Mouse (Mus musculus) neural tube, embryonic 15.5 days (tissue): ENCODE measurements around the gene Gtf2a1l. TPM values are rescaled to one million over a fixed set of nuclear protein-coding genes. Genes with fewer than 3 reads are reported as not detected.

ENCODE experiments used
- ATAC-seq: fragments of 200-750 bp; cut with Nextera tagmentation; 2 replicates; pipeline ENCODE4 v1.8.0; 2017; ENCODE audit warnings: mild to moderate bottlenecking, moderate TSS enrichment, moderate library complexity; ENCODE audit not compliant: low FRiP score
- H3K27ac ChIP-seq: fragments of 300-500 bp; sonication (generic); replicated peaks from 2 replicates; pipeline ENCODE4 v1.5.1; 2015; ENCODE audit warnings: mild to moderate bottlenecking, inconsistent platforms
- H3K27me3 ChIP-seq: fragments of 300-500 bp; sonication (generic); replicated peaks from 2 replicates; pipeline ENCODE4 v1.6.1; 2015; ENCODE audit warnings: inconsistent platforms
- H3K36me3 ChIP-seq: fragments of 300-500 bp; sonication (generic); 2 replicates; pipeline ENCODE4 v1.6.1; 2015; ENCODE audit warnings: inconsistent platforms
- H3K4me1 ChIP-seq: fragments of 300-500 bp; sonication (generic); 2 replicates; pipeline ENCODE4 v1.6.1; 2015; ENCODE audit warnings: inconsistent platforms
- H3K4me2 ChIP-seq: fragments of 300-500 bp; sonication (generic); 2 replicates; pipeline ENCODE4 v1.6.1; 2015; ENCODE audit warnings: inconsistent platforms, mild to moderate bottlenecking, moderate library complexity
- H3K4me3 ChIP-seq: fragments of 300-500 bp; sonication (generic); replicated peaks from 2 replicates; pipeline ENCODE4 v1.5.1; 2015; ENCODE audit warnings: mild to moderate bottlenecking, inconsistent platforms
- H3K9ac ChIP-seq: fragments of 300-500 bp; sonication (generic); replicated peaks from 2 replicates; pipeline ENCODE4 v1.6.1; 2015; ENCODE audit warnings: mild to moderate bottlenecking, inconsistent platforms
- H3K9me3 ChIP-seq: fragments of 300-500 bp; sonication (generic); replicated peaks from 2 replicates; pipeline ENCODE4 v1.6.1; 2016; ENCODE audit warnings: inconsistent platforms
- WGBS: fragments of 180-500 bp; shearing (Covaris S2); methylation state at CpG from one replicate; pipeline ENCODE4 v1.1.7; 2015; ENCODE audit warnings: mixed read lengths; 5-methylcytosine and 5-hydroxymethylcytosine counted together
- polyA plus RNA-seq: library from polyadenylated mRNA; unstranded; fragments of >200 nt; fragmentation: Nextera tagmentation; extraction: Ambion mirVana; gene quantifications from 2 replicates; pipeline ENCODE4 v1.2.1, GENCODE M21; 2015

The Gtf2a1l gene
- polyA plus RNA-seq, 1 experiment from 2014 or later = 0.35 TPM

DNA sequence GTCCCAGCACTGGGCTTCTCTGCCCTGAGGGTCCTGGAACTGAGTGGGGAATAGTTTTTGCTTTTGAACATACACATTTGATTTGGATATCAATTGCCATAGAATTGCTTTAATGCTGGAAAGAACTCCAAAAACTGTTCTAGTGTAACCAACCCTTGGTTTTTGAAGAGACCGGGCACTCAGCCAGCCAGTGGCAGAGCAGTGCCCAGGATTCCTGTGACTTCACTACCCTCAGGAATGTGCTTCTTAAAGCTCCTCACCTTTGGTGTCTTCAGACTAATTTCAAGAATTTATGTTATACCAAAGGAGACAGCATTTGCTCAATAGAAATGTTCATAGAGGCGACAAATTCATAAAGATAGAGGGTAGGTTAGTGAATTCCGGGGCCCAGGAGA is 37.9 kb upstream of the Gtf2a1l start:
- WGBS = 67% methylated on average over 3 of the region's 3 CpGs

DNA sequence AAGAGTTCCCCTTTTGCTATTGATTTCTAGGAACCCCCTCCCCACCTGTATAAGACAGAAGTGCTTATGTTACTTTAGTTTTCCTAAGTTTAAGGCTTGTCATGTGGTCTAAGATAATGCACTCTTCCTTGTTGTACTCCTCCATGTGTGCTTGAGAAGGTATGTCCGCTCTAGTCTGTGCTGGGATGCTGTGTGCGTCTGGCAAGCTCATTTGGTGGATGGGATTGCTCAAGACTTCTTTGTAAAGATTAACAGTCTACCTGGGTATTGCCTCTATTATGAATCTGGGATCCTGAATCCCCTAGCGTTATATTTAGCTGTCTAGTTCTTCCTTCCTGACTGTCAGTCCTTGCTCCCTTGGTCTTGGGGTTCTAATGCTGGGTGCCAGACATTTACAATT is 35.8 kb upstream of the Gtf2a1l start:
- no peak overlapping the region for H3K9ac ChIP-seq
- no peaks in the 10 kb centered on the region for H3K36me3 ChIP-seq
- H3K4me3 ChIP-seq = no peak overlapping the region
- no peak overlapping the region for H3K4me2 ChIP-seq
- H3K9me3 ChIP-seq = no peaks in the 10 kb centered on the region
- peaks cover 29% of the 10 kb centered on the region for H3K4me1 ChIP-seq
- WGBS = 93% methylated on average over 3 of the region's 3 CpGs
- no peak overlapping the region for H3K27ac ChIP-seq
- H3K27me3 ChIP-seq = no peaks in the 10 kb centered on the region
- no peak for ATAC-seq

More for the DNA sequence above, 37.9 kb upstream of the Gtf2a1l start:
- Histone ChIP-seq H3K4me2 (no peak overlapping the region), H3K4me3 (no peak overlapping the region), H3K36me3 (no peaks in the 10 kb centered on the region), H3K27me3 (no peaks in the 10 kb centered on the region), H3K9ac (no peak overlapping the region), H3K4me1 (peaks cover 41% of the 10 kb centered on the region), H3K27ac (peak overlapping the region; percentile 83), H3K9me3 (no peaks in the 10 kb centered on the region)
- ATAC-seq = no peak

DNA sequence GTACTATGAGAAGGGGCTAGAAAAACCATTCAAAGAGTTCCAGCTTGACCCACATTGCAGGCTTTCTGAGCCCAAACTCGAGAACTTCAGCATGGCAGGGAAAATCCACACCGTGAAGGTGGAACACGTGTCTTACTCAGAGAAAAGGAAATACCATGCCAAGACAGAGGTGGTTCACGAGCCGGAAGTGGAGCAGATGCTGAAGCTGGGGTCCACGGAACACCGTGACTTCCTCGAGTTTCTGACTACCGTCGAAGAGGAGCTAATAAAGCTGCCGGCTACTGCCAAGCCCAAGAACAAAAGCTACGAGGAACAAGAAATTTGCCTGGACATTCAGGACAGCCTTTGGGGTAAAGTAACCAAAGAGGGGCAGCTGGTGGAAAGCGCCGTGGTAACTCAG is 32.4 kb upstream of the Gtf2a1l start:
- H3K27me3 ChIP-seq = no peaks in the 10 kb centered on the region
- no peak overlapping the region for H3K4me2 ChIP-seq
- H3K4me1 ChIP-seq = peaks cover 4% of the 10 kb centered on the region; the same call in 1 of the 2 replicates
- 82% methylated on average over 14 of the region's 14 CpGs for WGBS
- H3K4me3 ChIP-seq = no peak overlapping the region
- no peak for ATAC-seq
- H3K36me3 ChIP-seq = no peaks in the 10 kb centered on the region
- H3K9ac ChIP-seq = no peak overlapping the region
- H3K27ac ChIP-seq = no peak overlapping the region
- H3K9me3 ChIP-seq = no peaks in the 10 kb centered on the region

DNA sequence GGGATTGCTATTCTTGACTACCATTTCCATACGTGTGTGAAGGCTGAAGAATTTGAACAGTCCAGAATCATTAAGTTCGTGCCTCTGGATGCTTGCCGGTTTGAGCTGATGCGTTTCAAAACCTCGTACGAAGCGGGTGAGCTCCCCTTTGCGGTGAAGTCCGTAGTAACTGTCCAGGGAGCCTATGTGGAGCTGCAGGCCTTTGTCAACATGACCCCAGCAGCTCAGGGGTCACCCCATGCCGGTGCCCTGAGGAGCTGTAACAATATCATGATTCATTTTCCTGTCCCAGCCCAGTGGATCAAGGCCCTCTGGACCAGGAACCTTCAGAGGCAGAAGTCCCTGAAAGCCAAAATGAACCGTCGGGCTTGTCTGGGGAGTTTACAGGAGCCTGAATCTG is 31.9 kb upstream of the Gtf2a1l start:
- Histone ChIP-seq H3K9me3 (no peaks in the 10 kb centered on the region), H3K9ac (no peak overlapping the region), H3K4me3 (no peak overlapping the region), H3K27ac (no peak overlapping the region), H3K27me3 (no peaks in the 10 kb centered on the region), H3K4me2 (no peak overlapping the region), H3K4me1 (peaks cover 4% of the 10 kb centered on the region; the same call in 1 of the 2 replicates), H3K36me3 (no peaks in the 10 kb centered on the region)
- ATAC-seq = no peak
- WGBS = 44% methylated on average over 12 of the region's 12 CpGs

DNA sequence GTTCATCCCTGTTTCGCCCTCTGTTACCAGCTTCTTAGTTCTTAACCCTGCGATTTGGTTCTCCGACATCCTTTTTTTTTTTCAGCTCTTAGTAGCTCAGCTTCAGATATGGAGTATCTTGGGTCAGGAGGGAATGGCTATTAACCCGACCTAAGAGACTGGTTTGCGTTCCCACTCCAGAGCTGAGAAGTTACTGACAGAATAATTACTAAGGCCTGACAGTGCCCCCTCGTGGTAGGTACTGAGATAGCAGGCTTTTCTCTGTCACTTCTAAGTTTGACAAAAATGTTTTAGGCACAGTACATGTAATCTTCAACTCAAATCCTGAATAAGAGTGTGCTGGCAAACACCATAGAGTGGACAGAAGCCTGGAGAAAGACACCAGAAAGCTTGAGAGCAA is 27.4 kb upstream of the Gtf2a1l start:
- Histone ChIP-seq H3K9ac (no peak overlapping the region), H3K27ac (no peak overlapping the region), H3K4me1 (peaks cover 4% of the 10 kb centered on the region; the same call in 1 of the 2 replicates), H3K9me3 (no peaks in the 10 kb centered on the region), H3K4me3 (no peak overlapping the region), H3K4me2 (no peak overlapping the region), H3K27me3 (no peaks in the 10 kb centered on the region), H3K36me3 (no peaks in the 10 kb centered on the region)
- WGBS = 26% methylated on average over 6 of the region's 6 CpGs
- ATAC-seq = no peak

DNA sequence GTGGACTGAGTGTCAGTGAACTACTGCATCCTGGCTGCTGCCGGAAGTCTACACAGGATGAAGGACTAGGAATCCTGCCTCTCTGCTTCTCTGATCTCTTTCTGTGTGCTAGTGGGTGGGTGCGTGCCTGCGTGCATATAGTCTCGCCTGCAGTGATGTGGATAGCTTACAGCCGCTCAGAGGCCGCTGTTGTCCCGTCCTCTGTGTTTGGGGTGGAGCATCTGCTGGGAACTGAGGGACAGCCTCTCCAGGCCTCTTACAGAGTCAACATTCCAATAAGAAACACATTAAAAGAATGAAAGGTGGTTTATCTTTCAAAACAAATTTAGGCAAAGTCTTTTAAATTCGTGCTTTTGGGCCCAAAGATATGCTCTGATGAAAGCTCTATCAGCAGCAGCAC is 26.6 kb upstream of the Gtf2a1l start:
- peaks cover 4% of the 10 kb centered on the region; the same call in 1 of the 2 replicates for H3K4me1 ChIP-seq
- ATAC-seq = no peak
- H3K27me3 ChIP-seq = no peaks in the 10 kb centered on the region
- no peak overlapping the region for H3K9ac ChIP-seq
- H3K4me2 ChIP-seq = no peak overlapping the region
- whole genome bisulfite sequencing = 92% methylated on average over 8 of the region's 8 CpGs
- no peak overlapping the region for H3K27ac ChIP-seq
- H3K36me3 ChIP-seq = no peaks in the 10 kb centered on the region
- H3K4me3 ChIP-seq = no peak overlapping the region
- no peaks in the 10 kb centered on the region for H3K9me3 ChIP-seq

DNA sequence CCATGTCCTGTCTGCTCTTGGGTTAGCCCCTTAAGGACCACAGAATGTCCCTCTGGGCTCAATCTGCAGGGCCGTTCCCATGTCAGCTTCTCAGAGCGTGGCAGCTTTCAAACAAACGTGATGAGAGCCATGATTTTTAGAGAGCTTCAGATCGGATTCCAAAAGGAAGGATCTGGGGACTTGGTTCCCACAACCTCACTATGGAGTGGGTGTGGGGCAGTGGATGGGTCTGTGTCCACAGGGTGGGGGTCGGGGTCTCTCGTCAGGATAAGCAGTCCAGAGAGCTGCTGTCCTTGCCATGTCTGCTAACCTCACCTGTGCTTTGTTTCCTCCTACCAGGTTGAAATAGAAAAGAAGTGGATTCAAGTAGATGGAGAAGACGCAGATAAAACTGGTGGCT is 23.6 kb upstream of the Gtf2a1l start:
- Histone ChIP-seq H3K9ac (no peak overlapping the region), H3K9me3 (no peaks in the 10 kb centered on the region), H3K4me1 (peaks cover 4% of the 10 kb centered on the region; the same call in 1 of the 2 replicates), H3K27ac (no peak overlapping the region), H3K4me3 (no peak overlapping the region), H3K27me3 (no peaks in the 10 kb centered on the region), H3K4me2 (no peak overlapping the region), H3K36me3 (no peaks in the 10 kb centered on the region)
- no peak for ATAC-seq
- WGBS = 92% methylated on average over 7 of the region's 7 CpGs

DNA sequence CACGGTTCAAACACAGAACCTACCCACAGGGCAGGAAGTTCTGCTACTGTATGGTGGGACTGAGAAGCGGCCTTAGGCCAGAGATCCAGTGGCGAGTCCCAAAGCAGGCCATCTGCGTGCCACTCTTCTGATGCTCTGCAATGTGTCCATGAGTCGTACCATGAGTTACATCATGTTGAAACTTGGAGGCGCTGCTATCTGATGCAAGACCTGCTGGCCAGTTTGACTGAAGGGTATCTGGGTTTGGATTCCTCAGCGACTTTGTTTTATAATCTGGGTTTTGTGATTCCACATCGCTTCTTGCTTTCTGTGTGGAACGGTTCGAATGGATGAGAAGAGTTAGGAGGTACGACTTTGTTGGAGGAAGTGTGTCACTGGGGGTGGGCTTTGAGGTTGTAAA is 23.2 kb upstream of the Gtf2a1l start:
- Histone ChIP-seq H3K9me3 (no peaks in the 10 kb centered on the region), H3K4me3 (no peak overlapping the region), H3K9ac (no peak overlapping the region), H3K4me2 (no peak overlapping the region), H3K27me3 (no peaks in the 10 kb centered on the region), H3K27ac (no peak overlapping the region), H3K4me1 (peaks cover 4% of the 10 kb centered on the region; the same call in 1 of the 2 replicates), H3K36me3 (no peaks in the 10 kb centered on the region)
- ATAC-seq = no peak
- 91% methylated on average over 11 of the region's 11 CpGs for WGBS

DNA sequence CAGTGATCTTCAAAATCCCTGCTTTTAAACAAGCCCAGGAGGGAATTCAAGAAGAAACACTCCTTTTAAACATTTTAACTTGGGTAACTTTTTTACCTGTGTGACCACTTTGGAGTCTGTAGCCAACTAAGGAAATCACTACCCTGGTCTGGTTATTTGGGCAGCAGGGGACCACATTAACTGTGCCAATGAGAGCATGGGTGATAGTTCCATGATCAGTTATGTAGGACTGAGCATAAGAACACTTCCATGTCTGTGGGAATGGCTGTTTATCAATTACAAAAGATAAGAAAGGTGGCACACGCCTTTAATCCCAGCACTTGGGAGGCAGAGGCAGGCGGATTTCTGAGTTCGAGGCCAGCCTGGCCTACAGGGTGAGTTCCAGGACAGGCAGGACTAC is 21.3 kb upstream of the Gtf2a1l start:
- Histone ChIP-seq H3K4me3 (no peak overlapping the region), H3K27me3 (no peaks in the 10 kb centered on the region), H3K4me1 (no peaks in the 10 kb centered on the region), H3K9ac (no peak overlapping the region), H3K9me3 (no peaks in the 10 kb centered on the region), H3K36me3 (no peaks in the 10 kb centered on the region), H3K27ac (no peak overlapping the region), H3K4me2 (no peak overlapping the region)
- 91% methylated on average over 3 of the region's 3 CpGs for WGBS
- no peak for ATAC-seq

DNA sequence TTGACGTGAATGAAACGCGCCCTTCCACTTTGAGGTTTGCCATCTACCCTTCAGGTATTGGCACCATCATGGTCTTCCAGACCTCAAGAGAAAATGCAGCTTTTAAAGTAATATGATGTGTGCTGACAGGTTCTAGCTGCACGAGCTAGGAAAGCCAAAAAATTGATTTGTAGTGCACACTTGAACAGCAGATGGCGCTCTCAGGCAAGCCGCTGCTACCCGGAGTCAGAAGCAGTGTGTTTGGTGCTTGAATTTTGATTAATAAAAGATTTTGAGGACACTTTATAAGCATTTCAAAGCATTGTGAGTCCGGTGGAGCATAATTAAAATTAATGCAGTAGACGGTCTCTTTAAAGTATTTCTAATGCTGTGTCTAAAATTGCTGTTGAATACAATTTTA is 16.4 kb upstream of the Gtf2a1l start:
- Histone ChIP-seq H3K4me3 (no peak overlapping the region), H3K4me2 (0 out of 2 replicates have a peak overlapping the region, but pooled peaks have one; percentile 6), H3K27me3 (no peaks in the 10 kb centered on the region), H3K27ac (no peak overlapping the region), H3K9me3 (no peaks in the 10 kb centered on the region), H3K4me1 (peaks cover 7% of the 10 kb centered on the region), H3K36me3 (no peaks in the 10 kb centered on the region), H3K9ac (no peak overlapping the region)
- 7% methylated on average over 9 of the region's 9 CpGs for WGBS
- ATAC-seq = peak; percentile 46; the same call in 1 of the 2 replicates

DNA sequence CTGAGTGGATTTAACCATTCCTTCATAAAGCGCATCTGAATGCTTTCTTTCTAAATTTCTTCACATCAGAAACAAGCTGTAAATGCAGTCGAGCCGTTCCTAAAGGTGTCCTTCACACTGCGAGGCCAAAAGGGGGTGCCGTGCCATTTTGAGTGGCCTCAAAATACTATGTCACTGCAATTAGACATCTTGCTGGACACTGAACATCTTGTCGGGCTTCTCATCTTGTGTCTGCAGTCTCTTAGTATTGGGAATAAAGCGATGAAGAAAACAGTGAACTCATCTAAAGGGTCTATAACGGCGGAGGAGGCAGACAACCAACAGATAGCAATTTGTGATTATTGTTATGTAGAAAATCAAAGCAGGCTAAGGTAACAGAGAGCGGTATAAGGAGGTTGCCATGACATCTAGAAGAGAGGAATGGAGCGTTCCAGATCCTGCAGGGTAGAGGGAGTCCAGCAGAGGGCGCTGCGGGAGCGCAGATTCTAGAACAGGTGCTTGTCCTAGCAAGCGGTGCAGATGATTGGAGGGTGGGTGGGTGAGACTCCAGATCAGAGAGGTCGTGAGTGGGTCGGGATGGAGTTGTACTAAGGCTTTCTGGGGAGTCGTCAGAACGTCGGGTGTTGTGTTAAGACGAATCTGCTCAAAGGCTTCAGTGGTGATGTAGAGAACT is 15.6 kb upstream of the Gtf2a1l start:
- H3K4me2 ChIP-seq = peak overlapping the region; percentile 49
- no peaks in the 10 kb centered on the region for H3K27me3 ChIP-seq
- no peaks in the 10 kb centered on the region for H3K9me3 ChIP-seq
- WGBS = 18% methylated on average over 21 of the region's 21 CpGs
- H3K4me1 ChIP-seq = peaks cover 7% of the 10 kb centered on the region
- H3K36me3 ChIP-seq = no peaks in the 10 kb centered on the region
- ATAC-seq = peak; percentile 86
- 0 out of 2 replicates have a peak overlapping the region, but pooled peaks have one; percentile 11 for H3K4me3 ChIP-seq
- no peak overlapping the region for H3K27ac ChIP-seq
- H3K9ac ChIP-seq = 0 out of 2 replicates have a peak overlapping the region, but pooled peaks have one; percentile 6

DNA sequence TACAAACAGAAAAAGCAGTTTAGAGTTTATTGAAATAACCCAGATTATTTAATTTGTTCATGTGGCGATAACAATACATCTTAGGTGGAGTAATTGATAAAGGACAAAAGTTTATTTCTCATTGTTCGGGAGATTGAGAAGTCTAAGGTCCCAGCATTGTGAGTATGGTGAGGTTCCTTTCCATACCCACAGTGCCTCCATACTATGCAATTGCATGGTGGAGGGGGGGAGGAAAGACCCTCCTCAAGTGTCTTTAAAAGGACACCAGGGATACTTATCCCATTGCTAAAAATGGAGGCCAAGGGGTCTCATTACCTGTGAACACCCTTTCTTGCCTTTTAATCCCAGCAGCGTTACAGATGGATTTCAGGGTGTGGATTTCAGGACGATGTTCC is 15.1 kb upstream of the Gtf2a1l start:
- Histone ChIP-seq H3K4me1 (peaks cover 7% of the 10 kb centered on the region), H3K27ac (no peak overlapping the region), H3K27me3 (no peaks in the 10 kb centered on the region), H3K4me2 (peak overlapping the region; percentile 49), H3K4me3 (no peak overlapping the region), H3K9ac (no peak overlapping the region), H3K36me3 (no peaks in the 10 kb centered on the region), H3K9me3 (no peaks in the 10 kb centered on the region)
- 83% methylated on average over 4 of the region's 4 CpGs for WGBS
- ATAC-seq = no peak
